Mouse (Mus musculus): ENCODE results near the gene Vav3. TPM values are rescaled to one million over a fixed set of nuclear protein-coding genes. Genes with fewer than 3 reads are reported as not detected.
A peak's percentile ranks its signal among the peaks of the same experiment; 100 is the strongest.

The Vav3 gene
- polyA plus RNA-seq, 1 experiment from 2014 or later, result 10.4 TPM

DNA sequence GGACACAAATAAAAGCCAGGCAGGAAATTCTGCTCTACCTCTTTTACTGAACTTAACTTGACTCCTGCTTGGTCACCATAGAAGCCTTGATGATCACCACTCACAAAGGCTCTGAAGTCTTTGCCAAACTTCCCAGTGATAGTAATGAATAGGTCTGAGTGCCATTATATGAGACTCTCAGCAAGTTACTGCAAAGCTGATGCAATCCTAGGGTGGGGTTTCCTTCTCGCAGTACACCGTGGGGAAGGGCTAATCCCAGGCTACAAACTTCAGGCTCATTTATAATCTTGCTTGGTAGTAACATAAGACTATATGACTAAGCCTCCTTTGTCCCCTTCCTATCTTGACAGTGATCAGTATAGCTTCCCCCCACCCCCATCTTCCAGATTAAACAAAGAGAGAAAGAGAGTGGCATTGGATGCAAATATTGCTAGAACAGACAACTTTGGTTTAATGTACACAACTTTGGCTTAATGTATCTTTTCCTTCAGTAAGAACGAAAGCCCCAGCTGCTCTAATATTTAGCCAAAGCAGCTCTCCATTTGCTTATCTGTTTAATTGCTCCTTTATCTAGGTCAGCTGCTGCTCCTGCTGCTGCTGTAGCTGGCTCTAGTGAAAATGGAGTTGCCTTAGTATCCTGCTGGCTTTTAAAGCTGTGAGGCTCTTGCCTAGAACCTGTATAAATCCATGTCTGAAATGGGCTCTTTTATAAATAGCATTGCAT, 228.3 kb downstream of the Vav3 start:
- no peaks in the 10 kb centered on the region for H3K27me3 ChIP-seq (replicated peaks; ENCODE audit: control insufficient read depth, insufficient read depth, low read length)
- no peak for TF ChIP-seq CTCF (IDR thresholded peaks at IDR 0.05; ENCODE audit: low read depth)
- H3K4me3 ChIP-seq (ENCODE audit: low read depth, low read length), result no peak overlapping the region
- H3K4me1 ChIP-seq (replicated peaks; ENCODE audit: control insufficient read depth, insufficient read depth, low read length), result peaks cover 7% of the 10 kb centered on the region; the same call in 1 of the 2 replicates
- no peak overlapping the region for H3K9ac ChIP-seq (ENCODE audit: low read depth, low read length)
- WGBS, result 9% methylated on average over 3 of the region's 3 CpGs
- H3K4me2 ChIP-seq (replicated peaks; ENCODE audit: low read depth), result no peak overlapping the region; the same call in 1 of the 2 replicates
- peak; percentile 60 for ATAC-seq
- H3K36me3 ChIP-seq (ENCODE audit: control insufficient read depth, insufficient read depth), result no peaks in the 10 kb centered on the region
- no peak overlapping the region for H3K27ac ChIP-seq (ENCODE audit: low read depth, low read length)
- no peaks in the 10 kb centered on the region for H3K9me3 ChIP-seq (ENCODE audit: control insufficient read depth)

- Histone ChIP-seq H3K9ac (ENCODE audit: low read depth, low read length) (no peak overlapping the region), H3K9me3 (ENCODE audit: control insufficient read depth) (no peaks in the 10 kb centered on the region), H3K27me3 (replicated peaks; ENCODE audit: control insufficient read depth, insufficient read depth, low read length) (no peaks in the 10 kb centered on the region), H3K36me3 (ENCODE audit: control insufficient read depth, insufficient read depth) (no peaks in the 10 kb centered on the region), H3K4me2 (replicated peaks; ENCODE audit: low read depth) (no peak overlapping the region), H3K4me1 (replicated peaks; ENCODE audit: control insufficient read depth, insufficient read depth, low read length) (peaks cover 6% of the 10 kb centered on the region; the same call in 1 of the 2 replicates), H3K27ac (ENCODE audit: low read depth, low read length) (no peak overlapping the region), H3K4me3 (ENCODE audit: low read depth, low read length) (no peak overlapping the region)
- no peak for ATAC-seq
- no peak for TF ChIP-seq CTCF (IDR thresholded peaks at IDR 0.05; ENCODE audit: low read depth)
- 74% methylated on average over 1 of the region's 1 CpGs for WGBS
Observed at GRCm38 (mm10) chr3:109571483-109571882, 231.0 kb downstream of the Vav3 start.

GRCm38 (mm10) chr3:109572871-109573270, 232.4 kb downstream of the Vav3 start:
- ATAC-seq, result peak; percentile 92
- Histone ChIP-seq H3K4me1 (replicated peaks; ENCODE audit: control insufficient read depth, insufficient read depth, low read length) (peaks cover 6% of the 10 kb centered on the region; the same call in 1 of the 2 replicates), H3K36me3 (ENCODE audit: control insufficient read depth, insufficient read depth) (no peaks in the 10 kb centered on the region), H3K27ac (ENCODE audit: low read depth, low read length) (peak overlapping the region; percentile 63), H3K9me3 (ENCODE audit: control insufficient read depth) (no peaks in the 10 kb centered on the region), H3K4me3 (ENCODE audit: low read depth, low read length) (no peak overlapping the region), H3K4me2 (replicated peaks; ENCODE audit: low read depth) (peak overlapping the region; percentile 57), H3K27me3 (replicated peaks; ENCODE audit: control insufficient read depth, insufficient read depth, low read length) (no peaks in the 10 kb centered on the region), H3K9ac (ENCODE audit: low read depth, low read length) (no peak overlapping the region)
- TF ChIP-seq CTCF (IDR thresholded peaks at IDR 0.05; ENCODE audit: low read depth), result no peak
- 11% methylated on average over 3 of the region's 3 CpGs for WGBS

DNA sequence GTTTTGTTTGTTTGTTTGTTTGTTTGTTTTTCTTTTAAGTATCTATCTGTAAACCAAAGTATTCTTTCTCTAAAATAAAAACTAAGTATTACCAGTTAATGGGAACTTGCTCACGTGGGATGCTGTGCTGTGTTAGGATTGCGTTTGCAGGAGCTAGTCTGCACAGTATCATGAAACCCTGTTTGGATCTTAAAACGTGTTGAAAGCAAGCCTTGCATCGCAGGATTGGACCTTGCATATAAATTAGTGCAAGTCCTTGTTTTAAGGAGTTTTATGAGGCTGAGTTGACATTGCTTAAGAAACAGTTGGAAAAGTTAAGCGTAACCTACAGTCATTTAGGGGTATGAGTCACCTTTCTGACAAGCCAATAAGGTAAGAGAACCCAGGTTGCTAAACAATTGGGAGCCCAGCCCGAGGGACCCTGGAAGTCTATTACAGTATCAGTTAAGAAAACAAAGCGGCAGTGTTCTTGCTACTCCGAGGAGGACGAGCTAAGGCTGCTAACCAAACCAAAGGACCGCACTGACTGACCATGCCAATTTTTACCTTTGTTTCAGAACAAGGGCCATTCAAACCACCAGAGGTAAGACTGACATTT, 233.2 kb downstream of the Vav3 start:
- WGBS, result 30% methylated on average over 10 of the region's 10 CpGs
- no peaks in the 10 kb centered on the region for H3K36me3 ChIP-seq (ENCODE audit: control insufficient read depth, insufficient read depth)
- no peaks in the 10 kb centered on the region for H3K27me3 ChIP-seq (replicated peaks; ENCODE audit: control insufficient read depth, insufficient read depth, low read length)
- H3K9me3 ChIP-seq (ENCODE audit: control insufficient read depth), result no peaks in the 10 kb centered on the region
- H3K4me3 ChIP-seq (ENCODE audit: low read depth, low read length), result peak overlapping the region; percentile 33
- H3K4me2 ChIP-seq (replicated peaks; ENCODE audit: low read depth), result peak overlapping the region; percentile 57
- 0 out of 2 replicates have a peak overlapping the region, but pooled peaks have one; percentile 26 for H3K9ac ChIP-seq (ENCODE audit: low read depth, low read length)
- ATAC-seq, result 0 out of 2 replicates have a peak, but pooled peaks have one; percentile 14
- H3K4me1 ChIP-seq (replicated peaks; ENCODE audit: control insufficient read depth, insufficient read depth, low read length), result peaks cover 4% of the 10 kb centered on the region; the same call in 1 of the 2 replicates
- peak overlapping the region; percentile 62; the same call in 1 of the 2 replicates for H3K27ac ChIP-seq (ENCODE audit: low read depth, low read length)
- no peak for TF ChIP-seq CTCF (IDR thresholded peaks at IDR 0.05; ENCODE audit: low read depth)

DNA sequence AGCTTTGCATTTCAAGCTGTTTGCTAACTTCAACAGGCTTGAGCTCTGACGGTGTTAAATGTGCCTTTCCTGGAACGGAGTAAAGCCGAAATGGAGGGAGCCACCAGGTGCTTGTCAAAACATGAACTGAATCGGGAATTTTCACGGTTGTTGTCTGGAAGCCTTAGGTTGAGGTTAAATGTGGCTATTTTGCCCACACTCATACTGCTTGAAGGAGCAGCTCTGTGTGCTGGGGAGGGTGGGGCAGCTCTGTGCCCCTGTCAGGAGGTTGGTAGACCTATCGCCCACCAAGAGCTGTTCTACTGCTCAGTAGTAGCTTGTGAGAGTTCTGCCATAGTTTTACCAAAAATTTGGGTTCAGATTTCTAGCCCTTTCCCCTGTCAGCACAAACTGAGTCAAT, 233.7 kb downstream of the Vav3 start:
- no peaks in the 10 kb centered on the region for H3K27me3 ChIP-seq (replicated peaks; ENCODE audit: control insufficient read depth, insufficient read depth, low read length)
- no peak for ATAC-seq

DNA sequence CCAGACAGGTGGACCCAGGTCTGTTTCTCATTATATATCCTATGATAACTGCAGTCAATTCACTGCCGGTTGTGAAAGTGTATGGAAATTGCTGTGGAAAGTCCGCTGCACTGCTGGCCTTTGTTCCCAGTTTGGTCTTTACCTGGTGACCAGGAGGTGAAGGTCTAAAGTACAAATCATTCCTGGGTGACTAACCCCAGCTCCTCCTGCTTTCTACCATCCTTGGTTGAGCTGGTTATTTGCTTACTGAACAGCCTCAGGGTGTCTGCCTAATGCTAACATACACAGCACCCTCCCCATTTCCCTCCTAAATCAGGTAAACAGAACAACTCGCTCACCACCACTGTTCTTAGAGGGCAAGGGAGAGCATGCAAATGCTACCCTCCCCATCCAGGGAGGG, 237.9 kb downstream of the Vav3 start:
- H3K4me3 ChIP-seq (ENCODE audit: low read depth, low read length), result no peak overlapping the region
- H3K27me3 ChIP-seq (replicated peaks; ENCODE audit: control insufficient read depth, insufficient read depth, low read length), result no peaks in the 10 kb centered on the region
- H3K36me3 ChIP-seq (ENCODE audit: control insufficient read depth, insufficient read depth), result no peaks in the 10 kb centered on the region
- ATAC-seq, result peak; percentile 98
- 0 out of 2 replicates have a peak overlapping the region, but pooled peaks have one; percentile 18 for H3K4me2 ChIP-seq (replicated peaks; ENCODE audit: low read depth)
- 29% methylated on average over 3 of the region's 3 CpGs for WGBS
- no peaks in the 10 kb centered on the region for H3K4me1 ChIP-seq (replicated peaks; ENCODE audit: control insufficient read depth, insufficient read depth, low read length)
- no peak overlapping the region for H3K9ac ChIP-seq (ENCODE audit: low read depth, low read length)
- no peaks in the 10 kb centered on the region for H3K9me3 ChIP-seq (ENCODE audit: control insufficient read depth)
- peak overlapping the region; percentile 63 for H3K27ac ChIP-seq (ENCODE audit: low read depth, low read length)
- no peak for TF ChIP-seq CTCF (IDR thresholded peaks at IDR 0.05; ENCODE audit: low read depth)

More for the DNA sequence above, 233.7 kb downstream of the Vav3 start:
- Histone ChIP-seq H3K27ac (ENCODE audit: low read depth, low read length) (peak overlapping the region; percentile 62), H3K36me3 (ENCODE audit: control insufficient read depth, insufficient read depth) (no peaks in the 10 kb centered on the region), H3K9me3 (ENCODE audit: control insufficient read depth) (no peaks in the 10 kb centered on the region), H3K4me3 (ENCODE audit: low read depth, low read length) (peak overlapping the region; percentile 33), H3K9ac (ENCODE audit: low read depth, low read length) (peak overlapping the region; percentile 26; the same call in 1 of the 2 replicates), H3K4me1 (replicated peaks; ENCODE audit: control insufficient read depth, insufficient read depth, low read length) (no peaks in the 10 kb centered on the region), H3K4me2 (replicated peaks; ENCODE audit: low read depth) (peak overlapping the region; percentile 57)
- no peak for TF ChIP-seq CTCF (IDR thresholded peaks at IDR 0.05; ENCODE audit: low read depth)
- 46% methylated on average over 6 of the region's 6 CpGs for WGBS

All from intestine, postnatal 0 days (tissue).